Mouse (Mus musculus): ENCODE results near the gene Hormad2. TPM values are rescaled to one million over a fixed set of nuclear protein-coding genes. Genes with fewer than 3 reads are reported as not detected.

Hormad2 gene
- polyA plus RNA-seq, 1 experiment from 2014 or later: 0.43 TPM

DNA sequence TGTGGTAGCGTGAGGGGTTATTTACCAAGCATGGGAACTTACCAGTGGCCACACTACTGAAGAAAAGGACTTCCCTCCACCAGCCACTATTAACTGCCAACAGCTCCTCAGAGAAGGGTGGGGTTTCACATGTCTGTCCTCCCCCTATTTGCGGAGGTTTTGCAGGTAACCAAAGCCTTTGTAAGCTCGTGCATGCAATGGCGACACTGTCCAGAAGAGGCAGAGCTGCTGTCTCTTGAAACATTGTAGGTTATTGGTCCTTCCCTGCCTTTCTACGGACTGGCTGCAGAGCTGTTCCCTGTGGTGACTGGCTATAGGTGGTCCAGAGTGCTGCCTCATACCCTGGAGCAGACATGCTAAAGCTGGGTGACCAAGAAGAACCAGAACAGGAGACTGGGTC lies 28.2 kb upstream of the Hormad2 start:
- no peak overlapping the region for H3K4me3 ChIP-seq (replicated peaks)
- no peak overlapping the region for H3K4me2 ChIP-seq (replicated peaks)
- no peaks in the 10 kb centered on the region for H3K27me3 ChIP-seq
- no peak overlapping the region for H3K9ac ChIP-seq
- H3K27ac ChIP-seq (replicated peaks): no peak overlapping the region
- H3K36me3 ChIP-seq: no peaks in the 10 kb centered on the region
- no peaks in the 10 kb centered on the region for H3K9me3 ChIP-seq (replicated peaks)
- H3K4me1 ChIP-seq: no peaks in the 10 kb centered on the region
- 63% methylated on average over 5 of the region's 5 CpGs for WGBS
- ATAC-seq (ENCODE audit: insufficient number of reproducible peaks, low FRiP score, low TSS enrichment, low read depth): no peak

DNA sequence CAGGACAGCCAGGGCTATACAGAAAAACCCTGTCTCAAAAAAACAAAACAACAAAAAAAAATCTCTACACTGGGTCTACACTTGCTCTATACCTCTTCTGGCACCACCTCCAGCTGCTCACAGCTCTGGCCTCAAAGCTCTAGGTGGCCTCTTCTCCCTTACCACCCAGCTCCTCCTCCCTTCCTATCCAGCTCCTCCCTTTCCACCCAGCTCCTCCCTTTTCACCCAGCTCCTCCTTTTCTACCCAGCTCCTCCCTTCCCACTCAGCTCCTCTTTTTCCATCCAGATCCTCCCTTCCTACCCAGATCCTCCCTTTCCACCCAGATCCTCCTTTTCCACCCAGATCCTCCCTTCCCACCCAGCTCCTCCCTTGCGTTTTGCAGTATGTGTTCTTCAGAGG lies 26.5 kb upstream of the Hormad2 start:
- no peak overlapping the region for H3K27ac ChIP-seq (replicated peaks)
- H3K4me3 ChIP-seq (replicated peaks): no peak overlapping the region
- H3K36me3 ChIP-seq: no peaks in the 10 kb centered on the region
- no peak for ATAC-seq (ENCODE audit: insufficient number of reproducible peaks, low FRiP score, low TSS enrichment, low read depth)
- no peak overlapping the region for H3K9ac ChIP-seq
- H3K4me1 ChIP-seq: no peaks in the 10 kb centered on the region
- no peaks in the 10 kb centered on the region for H3K27me3 ChIP-seq
- H3K4me2 ChIP-seq (replicated peaks): no peak overlapping the region
- WGBS: 97% methylated on average over 1 of the region's 1 CpGs
- H3K9me3 ChIP-seq (replicated peaks): no peaks in the 10 kb centered on the region

DNA sequence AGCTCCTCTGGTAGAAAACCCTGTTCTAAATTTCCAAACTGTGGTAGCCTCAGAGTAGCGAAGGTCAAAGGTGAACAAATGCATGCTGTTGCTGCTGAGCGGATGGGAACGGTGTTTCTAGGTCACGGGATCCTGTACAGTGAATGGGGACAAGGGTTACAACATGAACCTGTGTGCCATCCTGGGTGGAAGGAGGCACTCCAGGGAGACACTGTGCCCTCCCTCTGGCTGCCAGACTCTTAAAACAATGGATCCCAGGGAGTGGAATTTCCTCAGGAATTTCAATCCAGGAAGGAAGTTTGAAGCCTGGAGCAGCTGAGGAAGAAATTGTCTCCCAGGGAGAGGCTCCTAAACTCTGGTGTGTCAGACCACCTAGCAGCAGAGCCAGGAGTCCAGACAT lies 25.3 kb upstream of the Hormad2 start:
- H3K4me3 ChIP-seq (replicated peaks): no peak overlapping the region
- no peaks in the 10 kb centered on the region for H3K36me3 ChIP-seq
- no peak overlapping the region for H3K27ac ChIP-seq (replicated peaks)
- H3K4me1 ChIP-seq: no peaks in the 10 kb centered on the region
- H3K9ac ChIP-seq: no peak overlapping the region
- H3K4me2 ChIP-seq (replicated peaks): no peak overlapping the region
- no peaks in the 10 kb centered on the region for H3K27me3 ChIP-seq
- no peaks in the 10 kb centered on the region for H3K9me3 ChIP-seq (replicated peaks)
- ATAC-seq (ENCODE audit: insufficient number of reproducible peaks, low FRiP score, low TSS enrichment, low read depth): no peak
- WGBS: 49% methylated on average over 4 of the region's 4 CpGs

DNA sequence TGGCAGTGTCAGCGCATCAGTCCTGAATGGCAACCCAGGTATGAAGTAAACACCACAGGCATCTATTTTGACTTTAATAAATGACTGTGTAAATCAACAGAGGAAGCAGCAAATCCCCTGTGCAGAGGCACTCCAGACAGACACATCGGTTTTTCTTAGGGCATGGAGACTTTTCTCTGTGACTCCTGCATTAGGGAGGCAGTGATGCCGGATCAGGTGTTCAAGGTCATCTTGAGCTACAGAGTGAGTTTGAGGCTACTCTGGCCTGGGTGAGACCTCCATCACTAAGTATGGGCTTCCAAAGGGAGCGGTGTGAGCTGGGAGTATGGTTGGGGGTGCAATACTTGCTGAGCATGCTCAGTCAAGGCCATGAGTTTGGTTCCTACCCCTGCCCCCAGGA lies 23.7 kb upstream of the Hormad2 start:
- no peaks in the 10 kb centered on the region for H3K27me3 ChIP-seq
- H3K9ac ChIP-seq: no peak overlapping the region
- H3K27ac ChIP-seq (replicated peaks): no peak overlapping the region
- ATAC-seq (ENCODE audit: insufficient number of reproducible peaks, low FRiP score, low TSS enrichment, low read depth): no peak
- H3K9me3 ChIP-seq (replicated peaks): no peaks in the 10 kb centered on the region
- 89% methylated on average over 4 of the region's 4 CpGs for WGBS
- H3K36me3 ChIP-seq: no peaks in the 10 kb centered on the region
- H3K4me1 ChIP-seq: no peaks in the 10 kb centered on the region
- no peak overlapping the region for H3K4me3 ChIP-seq (replicated peaks)
- no peak overlapping the region for H3K4me2 ChIP-seq (replicated peaks)

DNA sequence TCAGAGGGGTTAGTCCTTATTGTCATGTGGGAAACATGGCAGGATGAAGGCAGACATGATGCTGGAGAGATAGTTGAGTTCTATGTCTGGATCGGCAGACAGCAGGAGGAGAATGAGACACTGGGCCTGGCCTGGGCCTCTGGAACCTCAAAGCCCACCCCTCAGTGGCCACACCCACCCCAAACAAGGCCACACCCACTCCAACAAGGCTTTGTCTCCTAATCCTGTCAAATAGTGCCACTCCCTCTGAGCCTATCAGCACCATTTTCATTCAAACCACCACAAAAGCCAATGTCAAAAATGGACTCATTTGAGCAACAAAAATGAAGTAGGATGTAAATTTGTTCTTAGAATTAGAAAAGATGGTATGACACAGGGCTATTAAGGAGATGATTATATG lies 23.3 kb upstream of the Hormad2 start:
- no peak for ATAC-seq (ENCODE audit: insufficient number of reproducible peaks, low FRiP score, low TSS enrichment, low read depth)
- no peaks in the 10 kb centered on the region for H3K9me3 ChIP-seq (replicated peaks)
- H3K4me2 ChIP-seq (replicated peaks): no peak overlapping the region
- no peak overlapping the region for H3K9ac ChIP-seq
- 67% methylated on average over 1 of the region's 1 CpGs for WGBS
- H3K4me3 ChIP-seq (replicated peaks): no peak overlapping the region
- no peaks in the 10 kb centered on the region for H3K4me1 ChIP-seq
- no peak overlapping the region for H3K27ac ChIP-seq (replicated peaks)
- no peaks in the 10 kb centered on the region for H3K36me3 ChIP-seq
- no peaks in the 10 kb centered on the region for H3K27me3 ChIP-seq

DNA sequence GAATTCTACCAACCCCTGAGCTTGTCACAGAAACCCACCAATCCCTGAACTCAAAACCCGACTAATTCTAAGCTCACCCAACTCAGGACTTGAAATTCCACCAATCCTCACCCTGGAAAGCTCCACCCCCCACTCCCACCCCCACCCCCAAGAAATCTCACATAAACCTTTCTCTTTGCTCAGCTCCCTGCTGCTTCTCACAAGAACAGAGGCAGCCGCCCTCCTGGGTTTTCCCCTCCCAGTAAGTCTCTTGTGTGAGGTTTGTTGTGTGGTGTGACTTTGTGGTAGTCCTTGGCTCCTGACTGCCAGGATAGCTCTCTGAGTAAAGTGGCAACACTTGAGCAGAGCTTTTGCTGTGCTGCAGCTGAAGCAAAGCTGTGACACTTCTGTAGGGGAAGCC lies 22.0 kb upstream of the Hormad2 start:
- H3K27me3 ChIP-seq: no peaks in the 10 kb centered on the region
- H3K4me3 ChIP-seq (replicated peaks): no peak overlapping the region
- no peaks in the 10 kb centered on the region for H3K36me3 ChIP-seq
- no peak overlapping the region for H3K4me2 ChIP-seq (replicated peaks)
- no peaks in the 10 kb centered on the region for H3K4me1 ChIP-seq
- H3K27ac ChIP-seq (replicated peaks): no peak overlapping the region
- WGBS: 72% methylated on average over 2 of the region's 2 CpGs
- H3K9me3 ChIP-seq (replicated peaks): no peaks in the 10 kb centered on the region
- no peak overlapping the region for H3K9ac ChIP-seq
- no peak for ATAC-seq (ENCODE audit: insufficient number of reproducible peaks, low FRiP score, low TSS enrichment, low read depth)

DNA sequence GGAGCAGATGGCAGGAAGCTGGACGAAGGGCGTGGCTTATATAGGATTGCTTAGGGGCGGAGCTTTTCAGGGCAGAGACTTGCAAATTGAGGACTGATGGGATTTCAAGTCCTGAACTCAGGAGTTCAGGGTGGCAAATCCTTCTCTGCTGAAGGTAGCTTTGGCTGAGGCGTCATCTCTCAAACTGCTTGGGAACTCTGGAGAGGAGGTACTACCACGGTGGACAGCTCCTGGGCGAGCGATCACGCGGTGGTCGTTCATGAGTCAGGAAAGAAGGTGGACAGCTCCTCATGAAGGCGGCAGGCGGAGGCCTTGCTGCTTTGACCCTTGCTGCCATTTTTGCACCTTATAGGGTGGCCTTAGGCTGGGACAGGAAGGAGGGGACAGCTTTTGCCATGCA lies 20.2 kb upstream of the Hormad2 start:
- 20% methylated on average over 12 of the region's 12 CpGs for WGBS
- Histone ChIP-seq H3K4me2 (replicated peaks) (no peak overlapping the region), H3K9ac (no peak overlapping the region), H3K4me1 (no peaks in the 10 kb centered on the region), H3K27ac (replicated peaks) (no peak overlapping the region), H3K4me3 (replicated peaks) (no peak overlapping the region), H3K9me3 (replicated peaks) (no peaks in the 10 kb centered on the region), H3K27me3 (no peaks in the 10 kb centered on the region), H3K36me3 (no peaks in the 10 kb centered on the region)
- no peak for ATAC-seq (ENCODE audit: insufficient number of reproducible peaks, low FRiP score, low TSS enrichment, low read depth)

DNA sequence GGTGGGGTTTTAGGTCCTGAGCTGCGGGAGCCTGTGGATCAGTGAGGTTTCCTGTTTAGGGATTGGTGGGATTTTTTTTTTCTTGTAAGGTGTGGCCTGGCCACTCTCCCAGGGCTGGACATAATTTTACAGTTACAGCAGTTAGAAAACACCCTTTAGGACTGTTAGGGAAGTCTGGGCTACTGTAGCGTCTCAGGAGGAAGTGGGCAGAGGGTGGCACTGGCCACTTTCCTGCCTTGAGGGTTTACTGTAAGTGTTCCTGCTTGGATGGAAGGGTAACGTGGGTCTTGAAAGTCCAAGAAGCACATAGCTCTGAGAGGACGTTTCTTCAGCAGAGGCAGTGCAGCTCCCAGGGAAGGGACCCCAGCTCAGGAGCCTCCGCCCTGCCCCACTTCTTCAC lies 19.7 kb upstream of the Hormad2 start:
- H3K9me3 ChIP-seq (replicated peaks): no peaks in the 10 kb centered on the region
- H3K4me2 ChIP-seq (replicated peaks): no peak overlapping the region
- no peak overlapping the region for H3K27ac ChIP-seq (replicated peaks)
- H3K4me3 ChIP-seq (replicated peaks): no peak overlapping the region
- H3K9ac ChIP-seq: no peak overlapping the region
- H3K4me1 ChIP-seq: no peaks in the 10 kb centered on the region
- H3K36me3 ChIP-seq: no peaks in the 10 kb centered on the region
- no peaks in the 10 kb centered on the region for H3K27me3 ChIP-seq
- ATAC-seq (ENCODE audit: insufficient number of reproducible peaks, low FRiP score, low TSS enrichment, low read depth): no peak
- WGBS: 54% methylated on average over 5 of the region's 5 CpGs

DNA sequence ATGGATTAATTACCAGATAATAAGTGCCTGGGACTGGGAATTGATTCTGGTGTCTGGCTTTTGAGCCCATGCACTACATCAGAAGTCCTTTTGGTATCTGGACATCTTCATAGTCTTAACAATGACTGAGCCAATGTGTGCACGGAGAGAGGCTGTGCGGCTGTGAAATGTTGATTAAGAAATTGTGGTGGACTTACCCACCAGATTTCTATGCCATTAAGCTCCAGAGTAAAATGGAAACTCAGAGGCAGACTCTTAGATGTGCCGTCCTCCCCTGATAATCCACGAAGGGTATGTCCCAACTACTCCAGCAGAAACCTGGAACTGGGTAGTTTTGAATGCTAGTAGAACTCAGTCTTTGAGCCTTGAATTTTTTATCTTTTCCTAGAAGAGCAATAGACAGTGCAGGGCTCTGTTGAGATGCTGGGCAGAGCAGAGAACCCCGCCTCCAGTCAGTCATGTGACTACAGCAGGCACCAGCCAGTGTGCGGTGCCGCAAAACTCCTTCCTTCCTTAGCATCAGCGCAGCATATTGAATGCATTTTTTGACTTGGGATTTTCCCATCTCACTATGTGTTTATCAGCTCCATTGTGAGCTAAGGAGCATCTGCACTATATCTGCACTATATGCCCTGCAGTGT lies 14.1 kb upstream of the Hormad2 start:
- Histone ChIP-seq H3K9ac (no peak overlapping the region), H3K4me2 (replicated peaks) (no peak overlapping the region), H3K4me1 (no peaks in the 10 kb centered on the region), H3K36me3 (no peaks in the 10 kb centered on the region), H3K27ac (replicated peaks) (no peak overlapping the region), H3K4me3 (replicated peaks) (no peak overlapping the region), H3K9me3 (replicated peaks) (no peaks in the 10 kb centered on the region), H3K27me3 (no peaks in the 10 kb centered on the region)
- ATAC-seq (ENCODE audit: insufficient number of reproducible peaks, low FRiP score, low TSS enrichment, low read depth): no peak
- WGBS: 71% methylated on average over 8 of the region's 8 CpGs

DNA sequence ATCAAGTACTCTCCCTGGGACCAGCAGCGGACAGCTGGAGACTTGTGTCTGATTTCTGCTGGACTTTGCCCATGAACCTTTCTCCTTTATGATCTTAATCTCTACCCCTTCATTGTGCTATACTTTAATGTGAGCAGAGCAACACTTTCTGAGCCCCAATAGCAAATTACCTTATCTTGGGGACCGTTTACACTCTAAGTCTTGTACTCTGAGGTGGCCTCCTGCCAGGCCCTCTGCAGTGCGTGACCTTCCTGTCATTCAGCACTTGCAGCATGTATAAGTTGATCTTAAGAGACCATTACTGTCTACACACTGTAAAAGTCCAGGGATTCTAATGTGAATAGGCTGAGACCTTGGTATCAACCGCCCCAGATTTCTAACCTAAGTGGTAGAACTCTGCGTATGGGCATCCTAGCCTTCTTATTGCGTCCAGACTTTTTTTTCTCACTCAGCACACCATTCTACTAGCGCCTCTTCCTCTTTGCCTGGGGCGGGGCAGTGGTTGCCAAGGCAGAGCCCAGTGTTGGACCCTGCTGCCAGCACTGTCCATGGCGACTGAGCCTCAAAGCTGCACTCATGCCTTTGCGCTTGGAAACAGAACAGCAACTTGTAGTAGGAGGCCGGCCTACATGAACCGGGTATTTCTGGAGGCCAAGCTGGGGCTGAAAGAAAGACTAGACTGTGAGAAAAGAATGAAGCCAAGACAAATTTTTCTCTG lies 11.7 kb upstream of the Hormad2 start:
- H3K9ac ChIP-seq: no peak overlapping the region
- H3K4me2 ChIP-seq (replicated peaks): no peak overlapping the region
- H3K4me3 ChIP-seq (replicated peaks): no peak overlapping the region
- no peaks in the 10 kb centered on the region for H3K36me3 ChIP-seq
- 82% methylated on average over 12 of the region's 12 CpGs for WGBS
- no peaks in the 10 kb centered on the region for H3K4me1 ChIP-seq
- H3K27ac ChIP-seq (replicated peaks): no peak overlapping the region
- no peaks in the 10 kb centered on the region for H3K27me3 ChIP-seq
- ATAC-seq (ENCODE audit: insufficient number of reproducible peaks, low FRiP score, low TSS enrichment, low read depth): no peak
- H3K9me3 ChIP-seq (replicated peaks): no peaks in the 10 kb centered on the region

DNA sequence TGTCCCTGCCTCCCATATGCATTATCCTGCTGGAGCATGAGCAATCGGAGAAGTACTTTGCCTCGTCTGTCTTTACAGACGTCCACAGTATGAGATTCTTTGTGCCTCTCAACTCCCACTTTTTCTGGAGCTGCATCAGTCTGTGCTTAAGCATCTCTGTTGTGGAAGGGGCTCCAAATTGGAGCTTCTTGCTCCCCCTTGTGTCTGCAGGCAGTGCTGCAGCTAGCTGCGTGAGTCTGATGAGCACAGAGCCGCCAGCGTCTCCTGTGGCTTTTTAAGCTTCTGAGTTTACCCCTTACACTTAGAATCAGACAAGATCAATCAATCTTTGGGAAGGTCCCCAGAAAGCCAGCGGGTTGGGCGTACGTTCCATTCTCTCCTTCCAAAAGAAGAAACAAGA lies 10.2 kb upstream of the Hormad2 start:
- Histone ChIP-seq H3K4me3 (replicated peaks) (no peak overlapping the region), H3K36me3 (no peaks in the 10 kb centered on the region), H3K27ac (replicated peaks) (no peak overlapping the region), H3K4me1 (no peaks in the 10 kb centered on the region), H3K9me3 (replicated peaks) (no peaks in the 10 kb centered on the region), H3K4me2 (replicated peaks) (no peak overlapping the region), H3K9ac (no peak overlapping the region), H3K27me3 (no peaks in the 10 kb centered on the region)
- WGBS: 24% methylated on average over 9 of the region's 9 CpGs
- no peak for ATAC-seq (ENCODE audit: insufficient number of reproducible peaks, low FRiP score, low TSS enrichment, low read depth)
